Mouse (Mus musculus): ENCODE data around the gene Fermt3. TPM values are rescaled to one million over a fixed set of nuclear protein-coding genes. Genes with fewer than 3 reads are reported as not detected.

Fermt3 gene
- polyA plus RNA-seq, 1 experiment from 2014 or later: 9.3 TPM

DNA sequence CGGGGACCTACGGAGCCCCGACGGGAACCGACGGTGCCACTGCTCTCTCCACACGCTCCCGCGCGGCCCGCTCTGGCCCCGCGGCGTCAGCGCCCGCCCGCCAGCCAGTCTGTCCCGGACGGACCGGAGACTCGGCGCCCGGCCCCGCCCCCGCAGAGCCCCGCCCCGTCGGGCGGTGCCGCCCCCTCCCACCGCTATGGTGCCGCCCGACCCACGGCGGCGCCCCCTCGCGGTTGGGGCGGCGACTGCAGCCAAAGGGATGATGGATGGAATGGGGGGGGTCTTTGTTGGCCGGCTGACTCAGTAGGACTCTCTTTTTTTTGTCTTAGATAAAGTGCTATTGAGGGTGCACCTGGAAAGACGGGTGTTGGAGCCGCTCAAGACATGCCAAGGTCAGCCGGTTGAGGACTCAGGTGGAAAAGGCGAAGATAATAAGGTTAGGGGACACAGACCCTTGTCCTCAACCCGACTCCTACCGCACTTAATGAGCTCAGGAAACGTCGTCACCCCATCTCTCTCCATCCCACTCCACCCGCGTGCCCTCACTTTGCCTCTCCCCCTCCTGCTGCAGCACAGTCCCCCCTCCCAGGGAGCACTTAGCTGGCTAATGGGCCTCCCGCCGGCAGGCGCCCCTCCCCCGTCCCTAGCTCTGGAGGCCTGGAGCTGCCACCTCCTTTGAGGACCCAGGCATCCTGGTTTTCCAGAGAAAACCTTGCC, 49.4 kb downstream of the Fermt3 start:
- peaks cover 19% of the 10 kb centered on the region for H3K36me3 ChIP-seq
- H3K27me3 ChIP-seq (replicated peaks): no peaks in the 10 kb centered on the region
- peak overlapping the region; percentile 63 for H3K4me3 ChIP-seq
- H3K4me1 ChIP-seq (replicated peaks): peaks cover 46% of the 10 kb centered on the region
- H3K27ac ChIP-seq (ENCODE audit: poor library complexity, severe bottlenecking): peak overlapping the region; percentile 65; the same call in 1 of the 2 replicates
- ATAC-seq (ENCODE audit: insufficient number of reproducible peaks, low FRiP score): peak; percentile 85
- H3K4me2 ChIP-seq: peak overlapping the region; percentile 81
- under 1% methylated on average over 55 of the region's 55 CpGs for WGBS
- H3K9ac ChIP-seq: peak overlapping the region; percentile 77
- no peaks in the 10 kb centered on the region for H3K9me3 ChIP-seq (replicated peaks)

DNA sequence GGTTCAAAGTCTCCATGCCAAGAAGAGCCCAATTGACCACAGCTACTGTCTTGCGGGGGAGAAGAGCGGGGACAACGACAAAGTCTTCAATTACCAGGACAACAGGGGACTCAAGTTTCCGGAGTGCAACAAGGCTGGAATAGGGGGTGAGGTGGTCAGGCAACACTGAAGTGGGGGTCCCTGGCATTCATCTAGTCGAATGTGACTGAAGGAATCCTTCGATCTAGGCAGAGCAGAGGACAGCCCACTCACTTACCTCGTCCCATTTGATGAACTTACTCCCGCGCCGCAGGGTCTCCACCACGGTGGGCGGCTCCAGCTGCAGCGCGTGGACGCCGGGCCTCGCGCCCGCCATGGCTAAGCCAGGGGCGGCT, 50.0 kb downstream of the Fermt3 start:
- no peak for ATAC-seq (ENCODE audit: insufficient number of reproducible peaks, low FRiP score)
- Histone ChIP-seq H3K4me3 (peak overlapping the region; percentile 63), H3K9me3 (replicated peaks) (no peaks in the 10 kb centered on the region), H3K9ac (peak overlapping the region; percentile 77), H3K4me1 (replicated peaks) (peaks cover 46% of the 10 kb centered on the region), H3K36me3 (peaks cover 25% of the 10 kb centered on the region), H3K4me2 (peak overlapping the region; percentile 81), H3K27me3 (replicated peaks) (no peaks in the 10 kb centered on the region), H3K27ac (ENCODE audit: poor library complexity, severe bottlenecking) (no peak overlapping the region)
- under 1% methylated on average over 20 of the region's 20 CpGs for WGBS

DNA sequence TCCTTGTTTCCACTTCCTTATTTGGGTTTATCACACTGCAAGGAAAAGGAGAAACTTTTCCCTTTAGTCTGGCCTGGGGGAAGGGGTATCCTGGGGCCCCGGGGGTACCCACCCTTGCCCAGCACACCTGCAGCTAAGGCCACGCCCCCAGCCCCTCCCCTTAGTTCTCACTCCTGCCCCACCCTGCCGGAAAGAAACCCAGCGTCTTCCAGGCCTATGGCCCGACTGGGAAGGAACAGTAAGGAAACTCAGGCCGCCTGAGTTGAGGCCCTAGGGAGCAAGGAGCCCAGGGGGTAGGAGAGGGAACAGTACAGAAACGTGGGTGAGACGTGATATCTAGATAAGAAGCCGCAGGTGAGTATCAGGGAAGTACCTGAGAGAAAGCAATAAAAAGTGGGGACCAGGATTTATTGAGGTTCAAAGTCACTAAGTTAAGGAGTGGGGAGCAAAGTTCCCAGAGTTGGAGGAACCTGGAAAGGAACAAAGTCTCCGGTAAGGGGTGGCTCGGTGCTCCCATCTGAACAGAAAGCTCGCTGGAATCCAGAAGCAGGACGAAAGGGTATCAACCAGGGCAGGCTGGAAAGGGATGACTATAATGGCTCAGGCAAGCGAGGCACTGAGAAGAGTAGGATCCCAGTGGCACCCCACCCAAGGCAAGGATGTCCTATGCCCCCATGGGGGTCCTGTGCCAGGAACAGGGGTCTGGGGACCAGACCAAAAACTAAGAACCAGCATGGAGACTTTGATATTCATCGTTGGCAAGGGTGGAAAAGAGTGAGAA, 50.6 kb downstream of the Fermt3 start:
- H3K4me1 ChIP-seq (replicated peaks): peaks cover 42% of the 10 kb centered on the region
- H3K4me2 ChIP-seq: peak overlapping the region; percentile 81
- no peak for ATAC-seq (ENCODE audit: insufficient number of reproducible peaks, low FRiP score)
- H3K27me3 ChIP-seq (replicated peaks): no peaks in the 10 kb centered on the region
- H3K9ac ChIP-seq: peak overlapping the region; percentile 77
- H3K27ac ChIP-seq (ENCODE audit: poor library complexity, severe bottlenecking): no peak overlapping the region
- H3K36me3 ChIP-seq: peaks cover 31% of the 10 kb centered on the region
- WGBS: 12% methylated on average over 15 of the region's 15 CpGs
- H3K4me3 ChIP-seq: peak overlapping the region; percentile 63
- no peaks in the 10 kb centered on the region for H3K9me3 ChIP-seq (replicated peaks)

DNA sequence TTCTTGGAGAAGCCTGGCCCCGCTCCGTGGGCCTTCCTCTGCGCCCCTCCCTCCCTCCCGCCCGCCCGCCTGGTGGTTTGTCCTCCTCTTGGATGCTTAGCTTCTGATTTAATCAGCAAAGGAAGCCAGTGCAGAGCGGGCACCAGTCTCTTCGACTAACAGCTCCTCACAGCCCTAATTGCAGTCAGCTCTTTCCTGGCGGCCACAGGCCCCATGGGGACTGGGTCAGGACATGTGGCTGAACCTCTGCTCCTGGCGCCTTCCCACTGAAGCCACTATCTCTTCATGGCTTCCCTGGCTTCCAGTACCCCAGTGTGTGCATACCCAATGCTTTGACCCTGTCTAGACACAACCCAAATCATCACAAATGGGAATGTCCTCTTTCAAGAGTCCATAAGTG, 62.8 kb downstream of the Fermt3 start:
- peaks cover 35% of the 10 kb centered on the region for H3K4me1 ChIP-seq (replicated peaks)
- no peak for ATAC-seq (ENCODE audit: insufficient number of reproducible peaks, low FRiP score)
- 73% methylated on average over 10 of the region's 10 CpGs for WGBS
- peaks cover 65% of the 10 kb centered on the region for H3K36me3 ChIP-seq
- H3K27me3 ChIP-seq (replicated peaks): no peaks in the 10 kb centered on the region
- no peak overlapping the region for H3K9ac ChIP-seq
- H3K4me2 ChIP-seq: no peak overlapping the region
- no peaks in the 10 kb centered on the region for H3K9me3 ChIP-seq (replicated peaks)
- H3K4me3 ChIP-seq: no peak overlapping the region
- no peak overlapping the region for H3K27ac ChIP-seq (ENCODE audit: poor library complexity, severe bottlenecking)

DNA sequence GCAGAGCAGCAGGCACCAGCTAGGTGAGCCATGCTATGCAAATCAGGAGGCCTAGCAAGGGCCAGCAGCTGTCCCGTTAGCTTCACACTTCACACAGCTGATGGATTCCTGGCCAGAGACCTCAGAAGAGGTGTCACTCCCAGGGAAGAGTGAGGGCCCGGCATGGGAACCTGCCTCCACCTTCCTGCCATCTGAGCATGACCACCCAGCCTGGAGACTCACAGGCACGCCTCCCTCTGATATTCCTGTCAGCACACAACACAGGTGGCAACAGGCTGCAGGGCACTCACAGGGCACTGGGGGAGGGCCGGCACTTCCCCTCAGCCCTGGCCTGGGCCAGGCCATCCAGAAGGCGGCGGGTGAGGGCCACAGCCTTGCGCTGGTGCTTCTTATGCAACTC, 63.8 kb downstream of the Fermt3 start:
- H3K27me3 ChIP-seq (replicated peaks): no peaks in the 10 kb centered on the region
- no peak overlapping the region for H3K4me3 ChIP-seq
- no peak for ATAC-seq (ENCODE audit: insufficient number of reproducible peaks, low FRiP score)
- H3K27ac ChIP-seq (ENCODE audit: poor library complexity, severe bottlenecking): no peak overlapping the region
- H3K4me2 ChIP-seq: no peak overlapping the region
- no peak overlapping the region for H3K9ac ChIP-seq
- peaks cover 35% of the 10 kb centered on the region for H3K4me1 ChIP-seq (replicated peaks)
- H3K9me3 ChIP-seq (replicated peaks): no peaks in the 10 kb centered on the region
- peaks cover 61% of the 10 kb centered on the region for H3K36me3 ChIP-seq
- WGBS: 61% methylated on average over 7 of the region's 7 CpGs

DNA sequence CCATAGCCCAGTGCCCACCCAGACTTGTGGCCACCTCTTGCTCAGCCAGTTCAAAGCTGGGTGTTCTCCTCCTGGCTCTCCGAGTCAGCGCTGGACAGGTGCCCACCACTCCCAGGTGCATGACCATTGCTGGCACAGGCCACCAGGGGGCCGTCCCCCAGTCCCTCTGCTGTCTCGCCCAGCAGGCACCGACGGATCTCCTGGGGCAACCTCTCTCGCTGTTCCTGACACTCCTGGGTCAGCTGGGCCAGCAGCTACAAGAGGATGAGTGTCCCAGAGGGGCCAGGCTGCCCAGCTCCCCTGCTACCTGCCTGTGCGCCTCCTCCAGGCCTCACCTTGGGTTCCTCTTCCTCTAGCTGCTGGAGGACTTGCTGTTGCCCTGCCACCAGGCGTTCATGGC, 65.2 kb downstream of the Fermt3 start:
- 63% methylated on average over 9 of the region's 9 CpGs for WGBS
- Histone ChIP-seq H3K4me3 (no peak overlapping the region), H3K27me3 (replicated peaks) (no peaks in the 10 kb centered on the region), H3K9ac (no peak overlapping the region), H3K36me3 (peaks cover 47% of the 10 kb centered on the region), H3K4me1 (replicated peaks) (peaks cover 44% of the 10 kb centered on the region), H3K4me2 (no peak overlapping the region), H3K27ac (ENCODE audit: poor library complexity, severe bottlenecking) (no peak overlapping the region), H3K9me3 (replicated peaks) (no peaks in the 10 kb centered on the region)
- no peak for ATAC-seq (ENCODE audit: insufficient number of reproducible peaks, low FRiP score)

DNA sequence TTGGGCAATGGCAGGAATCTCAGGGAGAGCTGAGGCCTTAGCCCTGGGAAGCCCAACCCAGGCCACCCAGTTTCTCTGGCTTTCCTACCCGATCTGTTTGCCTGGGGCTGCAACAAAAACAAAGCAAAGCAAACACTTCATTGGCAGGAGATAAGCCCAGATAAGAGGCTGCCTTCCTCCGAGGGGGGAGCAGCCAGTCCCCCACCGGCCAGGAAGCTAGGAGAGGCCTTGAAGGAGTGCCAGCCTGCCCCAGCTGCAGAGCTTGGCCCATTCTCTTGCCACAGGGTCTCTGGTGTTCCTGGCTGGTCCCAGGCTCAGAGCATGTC, 66.6 kb downstream of the Fermt3 start:
- Histone ChIP-seq H3K9me3 (replicated peaks) (no peaks in the 10 kb centered on the region), H3K36me3 (peaks cover 33% of the 10 kb centered on the region), H3K27ac (ENCODE audit: poor library complexity, severe bottlenecking) (peak overlapping the region; percentile 98), H3K4me2 (peak overlapping the region; percentile 78), H3K4me1 (replicated peaks) (peaks cover 44% of the 10 kb centered on the region), H3K27me3 (replicated peaks) (no peaks in the 10 kb centered on the region), H3K9ac (peak overlapping the region; percentile 80), H3K4me3 (peak overlapping the region; percentile 63)
- 1% methylated on average over 3 of the region's 3 CpGs for WGBS
- no peak; the same call in 1 of the 2 replicates for ATAC-seq (ENCODE audit: insufficient number of reproducible peaks, low FRiP score)

DNA sequence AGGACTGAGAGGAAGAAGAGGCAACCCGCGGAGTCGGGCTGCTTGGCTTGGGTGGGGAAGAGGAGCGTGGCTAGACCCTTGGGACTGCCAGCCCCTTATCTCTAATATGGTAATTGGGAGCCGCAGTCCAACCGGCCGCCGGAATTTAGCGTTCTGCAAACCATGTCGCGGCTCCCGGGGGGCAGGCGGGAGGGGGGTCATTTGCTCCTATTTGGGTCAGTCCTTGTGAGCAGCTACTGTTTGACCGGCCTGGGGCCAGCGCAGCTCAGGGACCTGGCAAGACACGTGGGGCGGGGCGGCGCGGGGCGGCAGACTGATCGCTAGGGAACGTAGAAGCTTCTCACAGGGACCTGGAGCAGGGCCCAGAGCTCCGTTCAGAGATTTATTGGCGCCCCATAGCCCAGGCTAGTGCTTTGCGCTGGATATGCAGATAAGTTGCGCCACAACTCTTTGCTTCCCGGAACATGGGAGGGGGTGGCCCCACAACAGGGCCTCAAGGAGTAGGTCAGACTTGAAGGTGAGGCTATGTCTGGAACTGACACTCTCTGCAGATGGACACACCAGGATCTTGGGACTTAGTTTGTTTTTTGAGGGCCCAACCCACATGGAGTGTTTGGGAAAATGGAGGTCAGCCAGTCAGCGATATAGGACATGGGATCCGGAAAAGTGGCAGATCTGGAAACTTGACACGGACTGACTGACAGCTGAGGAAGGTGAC, 67.1 kb downstream of the Fermt3 start:
- Histone ChIP-seq H3K4me2 (peak overlapping the region; percentile 78), H3K9ac (peak overlapping the region; percentile 80), H3K4me3 (peak overlapping the region; percentile 63), H3K36me3 (peaks cover 28% of the 10 kb centered on the region), H3K4me1 (replicated peaks) (peaks cover 44% of the 10 kb centered on the region), H3K27ac (ENCODE audit: poor library complexity, severe bottlenecking) (peak overlapping the region; percentile 98), H3K9me3 (replicated peaks) (no peaks in the 10 kb centered on the region), H3K27me3 (replicated peaks) (no peaks in the 10 kb centered on the region)
- WGBS: 1% methylated on average over 31 of the region's 31 CpGs
- ATAC-seq (ENCODE audit: insufficient number of reproducible peaks, low FRiP score): peak; percentile 43

DNA sequence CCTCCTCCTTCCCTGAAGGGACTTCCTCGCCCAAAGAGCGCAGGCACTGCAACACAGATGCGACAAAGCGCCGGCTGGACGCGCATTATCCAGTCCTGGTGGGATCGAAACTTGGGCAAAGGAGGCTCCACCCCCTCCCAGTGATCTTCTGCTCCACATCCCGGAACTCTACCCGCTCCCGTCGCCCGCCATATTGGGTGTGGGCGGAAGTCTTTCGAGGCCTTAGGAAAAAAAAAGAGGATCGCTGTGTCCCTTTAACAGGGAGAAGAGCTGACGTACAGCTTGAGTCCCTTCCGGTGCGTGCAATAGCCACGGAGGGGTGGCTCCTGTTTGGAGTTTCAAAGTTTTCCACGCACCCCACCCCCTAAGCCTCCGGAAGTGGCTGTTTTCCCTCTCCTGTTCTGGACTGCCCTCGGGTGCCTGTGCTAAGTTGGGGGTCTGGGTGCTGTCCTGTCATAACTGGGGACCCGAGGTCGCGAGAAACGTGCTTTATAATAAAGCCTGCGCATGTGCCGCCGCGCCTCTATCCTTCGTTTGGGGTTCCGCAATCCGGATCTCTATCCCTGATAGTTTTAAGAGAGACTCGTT, 67.8 kb downstream of the Fermt3 start:
- ATAC-seq (ENCODE audit: insufficient number of reproducible peaks, low FRiP score): peak; percentile 78
- H3K9ac ChIP-seq: peak overlapping the region; percentile 80
- WGBS: under 1% methylated on average over 35 of the region's 35 CpGs
- peak overlapping the region; percentile 78 for H3K4me2 ChIP-seq
- H3K4me1 ChIP-seq (replicated peaks): peaks cover 44% of the 10 kb centered on the region
- H3K9me3 ChIP-seq (replicated peaks): no peaks in the 10 kb centered on the region
- no peaks in the 10 kb centered on the region for H3K27me3 ChIP-seq (replicated peaks)
- H3K4me3 ChIP-seq: peak overlapping the region; percentile 63
- H3K36me3 ChIP-seq: peaks cover 22% of the 10 kb centered on the region
- peak overlapping the region; percentile 98 for H3K27ac ChIP-seq (ENCODE audit: poor library complexity, severe bottlenecking)

DNA sequence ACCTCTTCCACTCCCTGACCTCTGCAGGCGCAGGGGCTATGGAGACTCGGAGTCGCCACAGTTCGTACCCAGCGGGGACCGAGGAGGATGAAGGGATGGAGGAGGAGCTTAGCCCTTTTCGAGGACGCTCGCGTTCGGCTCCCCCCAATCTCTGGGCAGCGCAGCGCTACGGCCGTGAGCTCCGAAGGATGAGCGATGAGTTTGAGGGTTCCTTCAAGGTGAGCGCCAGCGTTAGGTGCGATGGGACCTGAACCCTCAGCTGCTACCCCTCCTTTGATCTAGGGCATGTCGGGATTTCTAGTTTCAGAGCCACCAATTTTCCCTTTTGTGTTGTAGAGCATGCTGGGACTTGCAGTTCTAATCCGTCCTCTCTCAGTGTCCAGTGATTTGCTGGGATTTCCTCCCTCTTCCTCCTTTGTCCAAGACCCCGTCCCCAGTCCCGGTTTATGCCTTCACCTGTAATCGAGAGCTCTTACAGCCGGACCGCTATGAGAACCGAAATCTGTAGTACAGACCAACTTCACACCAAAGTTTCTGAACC, 68.6 kb downstream of the Fermt3 start:
- WGBS: 0% methylated on average over 28 of the region's 28 CpGs
- Histone ChIP-seq H3K36me3 (peaks cover 22% of the 10 kb centered on the region), H3K9ac (peak overlapping the region; percentile 80), H3K9me3 (replicated peaks) (no peaks in the 10 kb centered on the region), H3K4me1 (replicated peaks) (peaks cover 40% of the 10 kb centered on the region), H3K4me2 (peak overlapping the region; percentile 78), H3K27me3 (replicated peaks) (no peaks in the 10 kb centered on the region), H3K4me3 (peak overlapping the region; percentile 63), H3K27ac (ENCODE audit: poor library complexity, severe bottlenecking) (peak overlapping the region; percentile 98)
- ATAC-seq (ENCODE audit: insufficient number of reproducible peaks, low FRiP score): peak; percentile 15
